Mouse (Mus musculus): ENCODE results near the gene Gcsam.

Gene Gcsam

DNA sequence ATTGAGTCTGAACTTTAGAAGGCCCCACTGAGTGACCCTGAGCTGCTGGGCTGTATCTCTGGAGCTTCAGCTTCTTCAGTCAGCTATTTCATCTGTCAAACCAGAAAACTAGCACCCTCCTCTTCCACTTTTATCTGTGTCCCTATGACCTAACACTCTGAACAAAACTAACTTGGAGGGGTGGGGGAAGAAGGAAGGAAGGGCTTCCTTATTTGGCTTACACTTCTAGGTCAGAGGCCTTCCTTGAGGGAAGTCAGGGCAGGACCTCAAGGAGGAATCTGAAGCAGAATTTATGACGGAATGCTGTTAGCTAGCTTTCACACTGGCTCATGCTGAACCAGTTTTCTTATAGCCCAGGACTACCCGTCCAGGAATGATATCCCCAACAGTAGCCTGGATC lies 41.3 kb downstream of the Gcsam start:
- DNase-seq (ENCODE audit: low spot score) = no peak

DNA sequence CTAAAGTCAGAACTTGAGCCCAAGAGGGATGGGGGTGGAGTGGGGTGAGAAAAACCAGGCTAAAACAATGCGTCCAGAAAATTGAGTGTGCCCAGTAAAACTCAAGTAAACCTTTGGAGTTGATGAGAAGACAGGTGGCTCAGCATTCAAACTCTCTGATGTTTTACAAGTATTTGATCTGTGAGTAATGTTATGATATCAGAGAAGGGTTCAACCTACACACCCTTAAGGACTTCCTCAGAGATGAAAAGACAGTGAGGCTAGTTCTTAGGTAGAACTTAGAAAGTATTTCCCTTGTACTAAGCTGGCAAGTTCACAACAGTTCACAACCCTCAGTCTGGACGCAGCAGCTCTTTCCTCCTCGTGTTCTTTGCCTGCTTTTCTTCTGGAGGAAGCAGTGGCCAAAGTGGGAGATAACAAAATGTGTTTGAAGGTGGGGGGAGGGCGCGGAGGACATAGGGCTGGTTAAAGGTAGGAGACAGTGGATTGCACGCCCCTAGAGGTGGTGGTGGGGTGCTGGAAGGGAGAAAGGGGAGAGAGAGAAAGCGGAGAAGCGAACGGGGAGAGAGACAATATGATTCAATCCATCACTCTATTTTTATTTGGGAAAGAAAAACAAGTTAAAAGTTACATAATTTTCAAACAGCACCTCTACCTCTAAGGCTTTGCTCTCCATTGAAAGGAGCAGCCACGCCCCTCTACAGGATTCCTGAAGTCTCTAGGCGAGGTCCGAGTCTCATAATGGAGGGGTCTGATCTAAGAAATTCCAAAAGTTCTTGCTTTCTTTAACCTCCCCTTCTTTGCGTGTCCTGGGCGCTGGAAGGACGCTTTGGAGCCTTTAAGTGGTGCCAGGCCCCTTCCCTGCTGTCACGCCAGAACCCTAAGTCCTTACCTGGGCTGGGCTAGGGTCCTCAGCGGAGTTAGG lies 43.1 kb downstream of the Gcsam start:
- no peak for DNase-seq (ENCODE audit: low spot score)

DNA sequence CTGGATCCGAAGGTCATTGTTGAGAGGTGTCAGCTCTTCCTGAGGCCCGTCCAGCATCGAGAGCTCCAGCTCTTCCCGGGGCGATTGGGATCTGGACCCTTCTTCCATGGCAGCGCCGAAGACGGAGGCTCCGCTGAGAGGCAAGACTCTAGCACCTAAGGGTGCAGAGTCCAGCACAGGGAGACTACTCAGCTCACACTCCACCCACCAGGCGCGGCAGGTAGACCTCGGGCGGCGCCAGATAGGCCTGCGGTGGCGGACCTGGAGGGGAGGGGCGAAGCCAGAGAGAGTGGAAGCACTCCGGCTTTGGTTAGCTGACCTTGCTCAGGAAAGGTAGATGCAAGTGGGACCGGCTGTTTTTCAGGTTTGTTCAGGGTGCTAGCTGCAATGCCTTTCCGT lies 43.8 kb downstream of the Gcsam start, which contains the start of gene BC016579:
TSS of gene BC016579 (minus strand) at position 135 of the 399 bp plus-strand sequence.
- DNase-seq (ENCODE audit: low spot score) = no peak

DNA sequence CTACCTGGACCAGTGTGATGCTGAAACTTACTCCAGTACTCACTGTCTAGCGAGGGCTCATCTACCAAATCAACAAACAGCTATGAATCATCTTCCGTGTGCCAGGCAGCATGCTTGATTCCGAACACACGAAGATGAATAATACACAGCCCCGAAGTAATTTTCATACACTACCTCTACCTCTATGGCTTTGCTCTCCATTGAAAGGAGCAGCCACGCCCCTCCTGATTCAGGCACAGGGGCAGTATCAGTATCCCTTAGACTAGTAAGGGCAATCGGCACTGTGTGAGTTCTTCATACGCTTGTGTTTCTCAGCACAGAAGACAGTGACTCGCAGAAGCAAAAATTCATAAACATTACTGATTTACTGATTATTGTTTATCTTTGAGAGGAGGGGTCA lies 44.3 kb downstream of the Gcsam start:
- DNase-seq (ENCODE audit: low spot score) = no peak

DNA sequence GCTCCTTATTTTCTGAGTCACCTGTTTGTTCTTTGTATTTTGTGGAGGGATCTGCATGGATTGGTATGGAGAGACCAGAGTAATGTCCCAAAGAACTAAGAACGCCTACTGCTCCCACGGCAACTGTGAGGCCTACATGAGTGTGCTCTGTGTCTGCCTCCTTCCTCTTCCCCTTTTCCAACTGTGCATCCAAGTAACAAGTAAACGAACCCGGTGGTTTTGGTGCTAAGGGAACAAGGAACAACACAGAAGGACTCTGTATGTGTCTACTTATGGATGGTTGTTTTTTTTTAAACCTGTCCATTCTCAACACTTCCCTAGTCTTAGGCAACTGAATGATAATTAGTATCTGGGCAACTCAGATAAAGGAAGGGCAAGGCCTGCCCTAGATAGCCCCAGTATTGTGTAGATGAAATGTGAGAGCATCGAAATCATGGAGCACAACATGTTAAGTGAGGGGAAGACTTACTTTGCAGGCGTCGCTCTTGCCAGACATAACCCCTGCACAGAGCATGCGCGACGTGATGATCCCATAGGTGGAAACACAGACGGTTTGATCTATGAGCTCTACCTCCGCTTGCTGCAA lies 47.5 kb downstream of the Gcsam start:
- DNase-seq (ENCODE audit: low spot score) = no peak

DNA sequence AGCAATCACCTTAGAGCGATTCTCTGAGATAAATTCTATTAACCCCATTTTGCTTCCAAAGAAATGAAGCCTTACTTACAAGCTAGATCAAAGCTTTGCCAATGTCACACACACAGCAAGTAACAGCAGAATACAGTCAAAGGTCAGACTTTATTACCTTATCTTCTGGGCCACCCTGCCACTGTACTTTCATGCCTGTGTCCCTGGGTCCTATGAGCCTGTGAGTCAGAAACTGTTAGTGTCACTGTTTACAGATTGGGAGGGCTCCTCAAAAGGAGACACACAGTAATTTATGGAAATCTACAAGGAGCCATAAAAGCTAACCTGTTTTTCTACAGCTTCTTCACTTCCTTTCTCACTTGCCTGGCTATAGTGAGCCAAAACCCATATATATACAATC lies 48.1 kb downstream of the Gcsam start:
- DNase-seq (ENCODE audit: low spot score) = no peak

DNA sequence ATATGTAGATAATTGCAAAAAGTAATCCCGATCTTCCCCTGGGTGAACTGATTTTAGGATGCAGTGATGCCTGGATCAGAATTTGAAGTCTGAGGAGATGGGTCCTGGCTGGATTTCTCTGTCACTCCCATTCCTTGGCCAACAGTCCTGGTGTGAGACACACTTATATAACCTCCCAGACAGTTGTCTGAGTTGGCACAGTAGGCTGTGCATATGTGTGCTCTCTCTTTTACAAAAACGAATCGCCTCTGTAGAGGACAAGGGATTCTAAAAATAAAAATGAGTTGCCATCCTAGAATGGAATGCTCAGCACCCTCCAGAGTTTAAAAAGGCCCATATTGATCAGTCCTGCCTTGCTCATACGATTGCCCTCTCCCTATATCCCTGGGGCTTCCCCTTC lies 49.4 kb downstream of the Gcsam start:
- DNase-seq (ENCODE audit: low spot score) = no peak

DNA sequence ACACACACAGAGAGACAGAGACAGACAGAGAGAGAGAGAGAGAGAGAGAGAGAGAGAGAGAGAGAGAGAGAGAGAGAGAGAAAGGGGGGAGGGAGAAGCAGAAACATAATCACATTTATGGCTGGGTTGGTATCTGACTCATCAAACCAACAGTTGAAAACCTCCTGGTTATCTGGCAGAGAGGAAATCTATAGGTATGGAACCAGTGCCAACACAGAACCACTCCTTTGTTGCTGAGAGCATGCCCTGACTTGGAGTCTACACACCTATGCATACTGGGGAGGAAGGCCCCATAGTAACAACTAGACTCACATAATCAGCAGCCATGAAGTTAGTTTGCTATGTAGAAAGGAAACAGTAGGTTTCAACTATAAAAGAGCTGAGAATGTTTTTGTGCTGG lies 52.2 kb downstream of the Gcsam start:
- no peak for DNase-seq (ENCODE audit: low spot score)

DNA sequence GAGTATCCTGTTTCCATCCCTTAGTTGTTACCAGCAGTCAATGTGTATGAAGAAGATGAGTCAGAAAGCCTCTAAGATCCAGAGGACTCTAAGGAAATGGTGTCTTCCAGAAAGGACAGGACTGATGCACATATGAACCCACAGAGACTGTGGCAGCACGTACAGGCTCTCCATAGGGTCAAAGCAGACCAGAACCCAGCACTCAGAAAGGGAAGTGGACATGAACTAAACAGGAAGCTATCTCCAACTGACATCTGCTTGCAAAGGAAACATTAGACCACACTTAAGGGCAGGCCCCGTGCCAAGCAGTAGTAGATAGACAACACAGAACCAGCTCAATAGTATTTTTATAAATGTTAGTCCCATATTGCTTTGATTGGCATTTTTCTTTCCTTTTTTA lies 56.0 kb downstream of the Gcsam start:
- no peak for DNase-seq (ENCODE audit: low spot score)

DNA sequence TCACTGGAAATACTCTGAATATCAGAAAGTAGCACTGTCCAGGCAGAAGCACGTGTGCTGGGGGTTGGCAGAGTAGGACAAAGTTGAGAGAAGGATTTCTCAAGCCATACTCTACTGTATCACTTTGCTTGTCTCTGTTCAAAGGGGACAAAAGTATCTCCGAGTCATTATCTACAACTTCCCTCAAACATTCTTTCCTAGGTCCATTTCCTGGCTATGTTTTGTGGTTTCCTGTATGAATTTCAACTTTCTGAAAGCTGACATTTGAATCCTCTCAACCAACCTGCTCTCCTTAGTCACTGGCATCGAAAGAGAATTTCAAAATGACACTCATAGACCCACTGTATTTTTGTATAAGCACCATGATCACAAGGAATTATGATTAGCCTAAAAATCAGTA lies 58.0 kb downstream of the Gcsam start:
- DNase-seq (ENCODE audit: low spot score) = no peak

DNA sequence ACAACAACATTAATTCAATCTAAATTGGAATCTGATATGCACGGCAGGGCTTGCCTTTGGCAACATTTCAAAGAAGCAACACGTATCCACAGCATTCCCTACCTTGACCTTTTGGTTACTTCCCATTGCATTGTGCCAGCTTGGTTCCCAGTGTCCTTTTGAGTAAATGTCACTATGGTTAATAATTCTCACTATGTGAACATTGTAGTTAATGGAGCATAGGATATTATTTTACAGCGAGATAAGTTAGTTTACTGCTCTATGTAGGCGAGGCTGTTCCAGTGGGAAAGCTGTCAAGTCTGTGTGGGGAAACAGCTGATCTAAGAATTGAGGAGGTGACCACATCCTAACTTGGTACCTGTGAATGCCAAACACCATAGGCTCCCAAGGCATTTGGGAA lies 59.8 kb downstream of the Gcsam start:
- DNase-seq (ENCODE audit: low spot score) = no peak

Data from urinary bladder, postnatal 10 days (tissue).